Mouse (Mus musculus): ENCODE measurements around the gene Map6. TPM values are rescaled to one million over a fixed set of nuclear protein-coding genes. Genes with fewer than 3 reads are reported as not detected.

Gene Map6
- 0.56 TPM in 1 of 2 replicates, not detected in the other for total RNA-seq (2015)
- total RNA-seq (2017) = not detected in 2 replicates

GRCm38 (mm10) chr7:99267251-99267896 lies at the start of gene Map6:
TSS of gene Map6 (plus strand) at chr7:99267447.
- ATAC-seq (replicated peaks; ENCODE audit: poor library complexity) = peak; percentile 74

- ATAC-seq (replicated peaks; ENCODE audit: poor library complexity) = no peak
These were observed 43.0 kb upstream of the Map6 start for GRCm38 (mm10) chr7:99224225-99224624.

- ATAC-seq (replicated peaks; ENCODE audit: poor library complexity) = no peak
These were observed 42.5 kb upstream of the Map6 start for GRCm38 (mm10) chr7:99224648-99225190.

- no peak for ATAC-seq (replicated peaks; ENCODE audit: poor library complexity)
These were observed 41.8 kb upstream of the Map6 start for GRCm38 (mm10) chr7:99225421-99225820.

- no peak for ATAC-seq (replicated peaks; ENCODE audit: poor library complexity)
These were observed 40.6 kb upstream of the Map6 start for GRCm38 (mm10) chr7:99226662-99227061.

GRCm38 (mm10) chr7:99227267-99227666 lies 40.0 kb upstream of the Map6 start:
- no peak for ATAC-seq (replicated peaks; ENCODE audit: poor library complexity)

- ATAC-seq (replicated peaks; ENCODE audit: poor library complexity) = no peak
These were observed 38.4 kb upstream of the Map6 start for GRCm38 (mm10) chr7:99228825-99229224.

- peak; percentile 84 for ATAC-seq (replicated peaks; ENCODE audit: poor library complexity)
These were observed 37.8 kb upstream of the Map6 start for GRCm38 (mm10) chr7:99229411-99229810.

- ATAC-seq (replicated peaks; ENCODE audit: poor library complexity) = no peak
These were observed 37.0 kb upstream of the Map6 start for GRCm38 (mm10) chr7:99230061-99230747.

GRCm38 (mm10) chr7:99232571-99232970 lies 34.7 kb upstream of the Map6 start:
- ATAC-seq (replicated peaks; ENCODE audit: poor library complexity) = no peak

GRCm38 (mm10) chr7:99234916-99235315 lies 32.3 kb upstream of the Map6 start:
- ATAC-seq (replicated peaks; ENCODE audit: poor library complexity) = no peak

- no peak for ATAC-seq (replicated peaks; ENCODE audit: poor library complexity)
These were observed 31.6 kb upstream of the Map6 start for GRCm38 (mm10) chr7:99235657-99236056.

GRCm38 (mm10) chr7:99236888-99237660 lies 30.2 kb upstream of the Map6 start:
- no peak for ATAC-seq (replicated peaks; ENCODE audit: poor library complexity)

GRCm38 (mm10) chr7:99238417-99238816 lies 28.8 kb upstream of the Map6 start, which contains the start of gene Mogat2:
TSS of gene Mogat2 (minus strand) at chr7:99238619.
- ATAC-seq (replicated peaks; ENCODE audit: poor library complexity) = peak; percentile 86

GRCm38 (mm10) chr7:99242097-99242496 lies 25.1 kb upstream of the Map6 start:
- no peak for ATAC-seq (replicated peaks; ENCODE audit: poor library complexity)

- peak; percentile 64 for ATAC-seq (replicated peaks; ENCODE audit: poor library complexity)
These were observed 19.0 kb upstream of the Map6 start for GRCm38 (mm10) chr7:99248157-99248742.

- ATAC-seq (replicated peaks; ENCODE audit: poor library complexity) = peak; percentile 76
These were observed 18.2 kb upstream of the Map6 start for GRCm38 (mm10) chr7:99248906-99249581.

- peak; percentile 64 for ATAC-seq (replicated peaks; ENCODE audit: poor library complexity)
These were observed 17.7 kb upstream of the Map6 start for GRCm38 (mm10) chr7:99249582-99249911.

GRCm38 (mm10) chr7:99250386-99250785 lies 16.9 kb upstream of the Map6 start:
- no peak for ATAC-seq (replicated peaks; ENCODE audit: poor library complexity)

- no peak for ATAC-seq (replicated peaks; ENCODE audit: poor library complexity)
These were observed 12.2 kb upstream of the Map6 start for GRCm38 (mm10) chr7:99255006-99255405.

- ATAC-seq (replicated peaks; ENCODE audit: poor library complexity) = no peak
These were observed 5.3 kb upstream of the Map6 start for GRCm38 (mm10) chr7:99261900-99262299.
